Mouse (Mus musculus): ENCODE measurements around the gene Anxa1. TPM values are rescaled to one million over a fixed set of nuclear protein-coding genes. Genes with fewer than 3 reads are reported as not detected.

Anxa1 gene
- polyA plus RNA-seq, 1 experiment from 2014 or later: 11.8 TPM

Other genes starting within 250 kb of the Anxa1 start
- 3.3 and 3.5 TPM in 2 replicates for gene Aldh1a1, start 101.8 kb upstream of the Anxa1 start, polyA plus RNA-seq (2015; fragmentation: Nextera tagmentation; extraction: Ambion mirVana)

All from hindbrain, embryonic 15.5 days (tissue).